In genomic region chr2:174110783-174111549, GRCm38 (mm10) we compare ENCODE assay signal across 8 mouse cellular contexts. TPM values are rescaled to one million over a fixed set of nuclear protein-coding genes. Genes with fewer than 3 reads are reported as not detected.
DNase-seq lines count a peak whose midpoint lies in the region; ATAC-seq and TF ChIP-seq lines count a peak whose summit lies in the region.

No protein-coding gene starts in this region.

- H3K4me1 ChIP-seq in heart, embryonic 10.5 days: peaks cover 29% of the 10 kb centered on the region
- peaks cover 34% of the 10 kb centered on the region for H3K4me1 ChIP-seq in limb, embryonic 10.5 days
- peaks cover 16% of the 10 kb centered on the region for H3K4me1 ChIP-seq in testis, adult 2 months (ENCODE audit: control insufficient read depth, insufficient read depth, low read length)

- H3K36me3 ChIP-seq in heart, embryonic 10.5 days: peaks cover 30% of the 10 kb centered on the region; the same call in 1 of the 2 replicates
- H3K36me3 ChIP-seq in limb, embryonic 10.5 days: peaks cover 26% of the 10 kb centered on the region
- H3K36me3 ChIP-seq in testis, adult 2 months (ENCODE audit: control insufficient read depth, insufficient read depth, low read length): no peaks in the 10 kb centered on the region

- WGBS in heart, embryonic 10.5 days: 49% methylated on average over 33 of the region's 33 CpGs
- 44% methylated on average over 33 of the region's 33 CpGs for WGBS in limb, embryonic 10.5 days

- no peak for TF ChIP-seq CTCF in testis, adult 2 months (IDR thresholded peaks at IDR 0.05; ENCODE audit: control insufficient read depth, insufficient read depth, insufficient replicate concordance, low read depth, low read length)

- H3K27me3 ChIP-seq in heart, embryonic 10.5 days (ENCODE audit: insufficient read depth, poor library complexity, severe bottlenecking): no peaks in the 10 kb centered on the region
- no peaks in the 10 kb centered on the region for H3K27me3 ChIP-seq in limb, embryonic 10.5 days (ENCODE audit: low read depth, poor library complexity, severe bottlenecking)
- no peaks in the 10 kb centered on the region for H3K27me3 ChIP-seq in testis, adult 2 months (ENCODE audit: control insufficient read depth, insufficient read depth, low read length)

- ATAC-seq in frontal cortex, adult (ENCODE audit: low TSS enrichment): no peak

- no peak for TF ChIP-seq POLR2A in testis, adult 2 months (IDR thresholded peaks at IDR 0.05; ENCODE audit: control insufficient read depth, low read depth, low read length)

- H3K4me3 ChIP-seq in heart, embryonic 10.5 days: peak overlapping the region; percentile 79
- H3K4me3 ChIP-seq in limb, embryonic 10.5 days: peak overlapping the region; percentile 70
- H3K4me3 ChIP-seq in testis, adult 2 months (ENCODE audit: control insufficient read depth, low read depth, low read length): peak overlapping the region; percentile 89

- peak; percentile 41 for DNase-seq in ovary, postnatal 14 days (ENCODE audit: low spot score)
- DNase-seq in ovary, adult 18-20 months (ENCODE audit: low spot score): no peak
- peak; percentile 54 for DNase-seq in embryo, embryonic 10.5 days (ENCODE audit: low spot score)
- DNase-seq in heart, embryonic 10.5 days (ENCODE audit: low spot score): no peak
- no peak for DNase-seq in limb, embryonic 10.5 days (ENCODE audit: low spot score)
- peak; percentile 83 for DNase-seq in mesoderm, embryonic 11.5 days (ENCODE audit: low read depth, low spot score)

- H3K27ac ChIP-seq in heart, embryonic 10.5 days: peak overlapping the region; percentile 98
- peak overlapping the region; percentile 95 for H3K27ac ChIP-seq in limb, embryonic 10.5 days
- peak overlapping the region; percentile 10; the same call in 1 of the 2 replicates for H3K27ac ChIP-seq in testis, adult 2 months (ENCODE audit: control insufficient read depth, insufficient read depth, low read depth, low read length)

- H3K9me3 ChIP-seq in heart, embryonic 10.5 days: no peaks in the 10 kb centered on the region
- no peaks in the 10 kb centered on the region for H3K9me3 ChIP-seq in limb, embryonic 10.5 days (replicated peaks)

RNA-seq across cellular contexts. Expression of gene Npepl1, which starts 0.8 kb away (rescaled TPM):
- 51.6 and 53.6 TPM in 2 replicates for polyA plus RNA-seq in heart, embryonic 10.5 days (2016; fragmentation: Nextera tagmentation; extraction: Ambion mirVana)
- 29.7 and 36.2 TPM in 2 replicates for polyA plus RNA-seq in limb, embryonic 10.5 days (2016; fragmentation: Nextera tagmentation; extraction: Ambion mirVana)
- polyA plus RNA-seq in testis, adult 2 months (2012; rRNA removed): 19.5 and 20.6 TPM in 2 replicates

RNA-seq across cellular contexts. Expression of gene Stx16, which starts 34.9 kb away (rescaled TPM):
- 10.1 and 11.9 TPM in 2 replicates for polyA plus RNA-seq in heart, embryonic 10.5 days (2016; fragmentation: Nextera tagmentation; extraction: Ambion mirVana)
- polyA plus RNA-seq in limb, embryonic 10.5 days (2016; fragmentation: Nextera tagmentation; extraction: Ambion mirVana): 10.0 and 12.4 TPM in 2 replicates
- polyA plus RNA-seq in testis, adult 2 months (2012; rRNA removed): 26.4 and 30.0 TPM in 2 replicates

Comparison
In these comparisons a context has a peak if more than half of its experiments do, and no peak if none do; other contexts are left out.
1. DNase-seq: peak in ovary, postnatal 14 days (single experiment), embryo, embryonic 10.5 days (single experiment) and mesoderm, embryonic 11.5 days (single experiment); none in ovary, adult 18-20 months (single experiment), heart, embryonic 10.5 days (single experiment) and limb, embryonic 10.5 days (single experiment).
2. H3K27ac ChIP-seq: peak in every context shown above with its lines; median percentile 98 in heart, embryonic 10.5 days; 95 in limb, embryonic 10.5 days; 10 in testis, adult 2 months.
3. Peak in every context shown above with its lines, with median percentiles within 50 percentile points of each other: H3K4me3 ChIP-seq.